Comparison of ENCODE assay signal across 1 mouse cellular context in genomic region chr1:134063086-134063772, GRCm38 (mm10).
TF ChIP-seq lines count a peak whose summit lies in the region.

No protein-coding gene starts in this region.

TF ChIP-seq in CH12.LX, 34 proteins besides CTCF, POLR2A, EP300 and RAD21 (continued from another document):
- no peak for TF ChIP-seq NRF1 (IDR thresholded peaks at IDR 0.05; ENCODE audit: low read depth, low read length)
- peak; percentile 73 for TF ChIP-seq ETS1 (conservative IDR thresholded peaks at IDR 0.05; ENCODE audit: low read depth, low read length)
- TF ChIP-seq MXI1 (IDR thresholded peaks at IDR 0.05; ENCODE audit: low read depth, low read length), result no peak; the same call in 1 of the 2 replicates
- no peak for TF ChIP-seq SMC3 (IDR thresholded peaks at IDR 0.05; ENCODE audit: low read depth, low read length)
- no peak for TF ChIP-seq TBP (conservative IDR thresholded peaks at IDR 0.05; ENCODE audit: low read depth, low read length)
- no peak for TF ChIP-seq JUND (conservative IDR thresholded peaks at IDR 0.05; ENCODE audit: low read depth, low read length)
- peak; percentile 72; the same call in 1 of the 2 replicates for TF ChIP-seq TCF12 (IDR thresholded peaks at IDR 0.05; ENCODE audit: low read depth, low read length)
- no peak for TF ChIP-seq NELFE (IDR thresholded peaks at IDR 0.05; ENCODE audit: low read depth, low read length)
- no peak for TF ChIP-seq ZNF384 (IDR thresholded peaks at IDR 0.05; ENCODE audit: low read depth, low read length)
- TF ChIP-seq RCOR1 (conservative IDR thresholded peaks at IDR 0.05; ENCODE audit: low read depth, low read length), result no peak
- peak; percentile 44; the same call in 1 of the 2 replicates for TF ChIP-seq IRF4 (IDR thresholded peaks at IDR 0.05; ENCODE audit: low read depth, low read length)
- no peak for TF ChIP-seq USF2 (conservative IDR thresholded peaks at IDR 0.05; ENCODE audit: low read depth, low read length)
